Mouse (Mus musculus) hindbrain, embryonic 14.5 days (tissue): ENCODE measurements around the gene St8sia2. TPM values are rescaled to one million over a fixed set of nuclear protein-coding genes. Genes with fewer than 3 reads are reported as not detected.

Experiments used
- ATAC-seq: fragments of 200-750 bp; cut with Nextera tagmentation; 2 replicates; pipeline ENCODE4 v1.8.0; 2017; ENCODE audit warnings: moderate number of reproducible peaks, mild to moderate bottlenecking, moderate TSS enrichment, moderate library complexity; ENCODE audit not compliant: low FRiP score
- DNase-seq: peaks from one replicate; pipeline ENCODE4 v3.0.0-alpha.2; 2015; ENCODE audit warnings: low spot score
- H3K27ac ChIP-seq: fragments of 300-500 bp; sonication (generic); 2 replicates; pipeline ENCODE4 v1.5.1; 2014; ENCODE audit warnings: mild to moderate bottlenecking, moderate library complexity
- H3K27me3 ChIP-seq: fragments of 300-500 bp; sonication (generic); 2 replicates; pipeline ENCODE4 v1.6.1; 2014; ENCODE audit warnings: mild to moderate bottlenecking, low read length, mixed read lengths; ENCODE audit not compliant: control insufficient read depth, insufficient read depth
- H3K36me3 ChIP-seq: fragments of 300-500 bp; sonication (generic); replicated peaks from 2 replicates; pipeline ENCODE4 v1.6.1; 2014; ENCODE audit not compliant: control insufficient read depth, insufficient read depth
- H3K4me1 ChIP-seq: fragments of 300-500 bp; sonication (generic); replicated peaks from 2 replicates; pipeline ENCODE4 v1.6.1; 2014; ENCODE audit warnings: antibody characterized with exemption, low read length, mixed read lengths; ENCODE audit not compliant: control insufficient read depth, insufficient read depth
- H3K4me2 ChIP-seq: fragments of 300-500 bp; sonication (generic); replicated peaks from 2 replicates; pipeline ENCODE4 v1.6.1; 2014; ENCODE audit warnings: mild to moderate bottlenecking, moderate library complexity
- H3K4me3 ChIP-seq: fragments of 300-500 bp; sonication (generic); replicated peaks from 2 replicates; pipeline ENCODE4 v1.5.1; 2014; ENCODE audit warnings: mild to moderate bottlenecking, low read length
- H3K9ac ChIP-seq: fragments of 300-500 bp; sonication (generic); 2 replicates; pipeline ENCODE4 v1.6.1; 2014
- H3K9me3 ChIP-seq: fragments of 300-500 bp; sonication (generic); 2 replicates; pipeline ENCODE4 v1.6.1; 2016; ENCODE audit warnings: low read length; ENCODE audit not compliant: control insufficient read depth
- WGBS: fragments of 180-500 bp; shearing (Covaris S2); extraction: QIAGEN DNeasy Blood & Tissue Kit; methylation state at CpG from one replicate; pipeline ENCODE4 v1.1.7; 2014; 5-methylcytosine and 5-hydroxymethylcytosine counted together
- polyA plus RNA-seq: library from polyadenylated mRNA; unstranded; fragments of >200 nt; fragmentation: Nextera tagmentation; extraction: Ambion mirVana; gene quantifications from 2 replicates; pipeline ENCODE4 v1.2.1, GENCODE M21; 2014

The St8sia2 gene
- polyA plus RNA-seq, 1 experiment from 2014 or later = 104 TPM

DNA sequence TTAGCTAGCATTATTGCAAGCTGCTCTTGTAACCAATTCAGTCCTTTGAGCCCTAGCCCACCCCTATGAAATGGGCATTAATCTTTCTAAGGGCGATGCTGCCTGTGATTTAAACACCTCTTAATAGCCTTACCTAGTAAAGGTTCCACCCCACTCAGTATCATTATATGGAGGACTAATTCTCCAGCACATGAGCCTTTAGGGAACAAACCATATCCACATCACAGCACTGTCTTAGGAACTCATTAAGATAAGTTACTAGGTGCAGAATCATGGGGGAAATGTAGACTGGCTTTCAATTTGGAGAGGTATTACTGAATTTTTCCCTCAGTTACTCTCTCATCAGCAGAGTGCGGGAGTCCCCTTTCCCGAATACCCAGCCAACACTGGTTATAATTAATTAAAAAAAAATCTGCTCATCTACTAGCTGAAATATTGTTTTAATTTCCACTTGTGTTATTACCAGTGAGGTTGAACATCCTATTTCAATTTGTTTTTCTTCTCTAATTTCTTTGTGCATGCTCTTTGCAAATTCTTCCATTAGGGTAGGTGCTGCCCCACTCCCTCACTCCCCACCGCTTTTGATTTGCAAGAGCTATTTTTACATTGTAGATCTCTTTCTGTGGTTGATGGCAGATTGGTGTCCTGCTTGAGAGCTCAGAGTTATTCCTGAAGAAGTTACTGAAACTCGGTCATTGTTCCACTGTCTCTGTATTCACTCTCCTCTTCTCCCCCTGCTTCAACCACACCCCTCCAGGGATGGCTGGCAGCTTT is 103.9 kb downstream of the St8sia2 start:
- 73% methylated on average over 5 of the region's 5 CpGs for WGBS

DNA sequence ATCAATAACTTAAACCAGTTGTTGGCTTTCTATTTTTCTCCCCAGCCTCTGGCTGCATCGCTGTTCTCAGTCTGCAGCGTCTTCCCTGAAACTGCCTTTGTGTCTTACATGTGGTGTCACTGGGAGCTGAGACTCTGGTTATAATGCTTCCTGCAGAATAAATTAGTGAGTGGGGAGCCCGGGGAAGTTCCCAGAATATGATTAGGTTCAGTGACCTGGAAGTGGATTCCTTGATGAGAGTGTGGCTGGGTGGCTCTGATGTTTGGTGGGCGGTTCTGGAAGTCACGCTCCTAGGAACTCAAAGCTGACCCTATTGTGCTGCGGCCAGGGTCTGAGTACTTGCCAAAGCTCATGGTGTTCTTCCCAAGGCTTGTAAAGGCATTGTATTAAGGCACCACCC is 119.0 kb downstream of the St8sia2 start:
- H3K9ac ChIP-seq = 0 out of 2 replicates have a peak overlapping the region, but pooled peaks have one; percentile 8
- no peak overlapping the region for H3K27ac ChIP-seq
- H3K4me1 ChIP-seq = peaks cover 13% of the 10 kb centered on the region; the same call in 1 of the 2 replicates
- DNase-seq = no peak
- H3K27me3 ChIP-seq = no peaks in the 10 kb centered on the region
- peak; percentile 27; the same call in 1 of the 2 replicates for ATAC-seq
- no peak overlapping the region for H3K4me2 ChIP-seq
- no peaks in the 10 kb centered on the region for H3K36me3 ChIP-seq
- 17% methylated on average over 6 of the region's 6 CpGs for WGBS
- H3K9me3 ChIP-seq = no peaks in the 10 kb centered on the region
- no peak overlapping the region for H3K4me3 ChIP-seq

More for the DNA sequence above, 103.9 kb downstream of the St8sia2 start:
- Histone ChIP-seq H3K36me3 (no peaks in the 10 kb centered on the region), H3K9ac (no peak overlapping the region), H3K4me2 (no peak overlapping the region), H3K4me3 (no peak overlapping the region), H3K9me3 (no peaks in the 10 kb centered on the region), H3K4me1 (no peaks in the 10 kb centered on the region; the same call in 1 of the 2 replicates), H3K27ac (no peak overlapping the region), H3K27me3 (no peaks in the 10 kb centered on the region)
- ATAC-seq (peak; percentile 40; the same call in 1 of the 2 replicates), DNase-seq (no peak)

DNA sequence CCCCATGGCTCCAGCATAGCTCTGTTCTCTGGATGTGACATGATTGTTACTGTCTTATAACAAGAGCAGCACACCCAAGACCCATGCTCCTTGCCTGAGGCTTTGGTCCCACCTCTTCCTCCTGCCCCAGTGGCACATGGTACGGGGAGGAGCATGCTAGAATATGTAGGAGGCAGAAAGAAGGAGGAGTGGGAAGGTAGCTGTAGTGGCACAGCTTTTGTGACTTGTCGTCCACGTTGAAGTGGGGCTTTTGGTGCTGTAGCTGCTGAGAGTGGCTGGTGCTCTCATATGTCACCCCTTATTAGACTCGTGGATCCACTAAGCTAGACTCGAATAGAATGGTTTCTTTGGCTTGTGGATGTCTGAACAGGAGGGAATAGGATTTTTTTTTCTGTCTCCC is 121.7 kb downstream of the St8sia2 start:
- H3K27ac ChIP-seq = no peak overlapping the region
- no peak overlapping the region for H3K4me2 ChIP-seq
- 91% methylated on average over 5 of the region's 5 CpGs for WGBS
- no peak overlapping the region for H3K9ac ChIP-seq
- ATAC-seq (no peak), DNase-seq (no peak)
- H3K4me1 ChIP-seq = peaks cover 13% of the 10 kb centered on the region; the same call in 1 of the 2 replicates
- H3K36me3 ChIP-seq = no peaks in the 10 kb centered on the region
- H3K9me3 ChIP-seq = no peaks in the 10 kb centered on the region
- H3K4me3 ChIP-seq = no peak overlapping the region
- H3K27me3 ChIP-seq = no peaks in the 10 kb centered on the region

GRCm38 (mm10) chr7:73890891-73891610 is 122.4 kb downstream of the St8sia2 start:
- Histone ChIP-seq H3K27me3 (no peaks in the 10 kb centered on the region), H3K4me1 (peaks cover 13% of the 10 kb centered on the region; the same call in 1 of the 2 replicates), H3K27ac (no peak overlapping the region), H3K4me3 (no peak overlapping the region), H3K4me2 (no peak overlapping the region), H3K9me3 (no peaks in the 10 kb centered on the region), H3K36me3 (no peaks in the 10 kb centered on the region), H3K9ac (no peak overlapping the region)
- no peak for DNase-seq
- 63% methylated on average over 9 of the region's 9 CpGs for WGBS
- ATAC-seq = no peak

DNA sequence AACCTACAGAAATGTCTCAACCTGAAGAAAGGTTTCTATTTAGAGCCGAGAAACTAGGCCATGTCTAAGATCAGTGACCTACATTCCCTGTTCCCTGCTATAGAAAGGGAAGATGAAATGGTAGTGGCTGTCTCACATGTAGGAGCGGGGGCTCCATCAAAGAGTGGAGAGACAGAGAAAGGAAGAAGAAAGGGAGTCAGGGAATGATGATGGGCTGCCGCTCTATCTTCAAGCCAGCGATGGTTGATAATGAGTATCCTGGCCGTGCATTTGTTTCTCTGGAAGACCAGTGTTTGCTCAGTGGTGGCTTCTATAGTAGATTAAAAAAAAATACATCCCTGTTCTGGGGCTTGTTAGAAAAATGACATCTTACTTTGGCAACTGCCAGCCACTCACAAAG is 123.0 kb downstream of the St8sia2 start:
- Histone ChIP-seq H3K9me3 (no peaks in the 10 kb centered on the region), H3K36me3 (no peaks in the 10 kb centered on the region), H3K9ac (no peak overlapping the region), H3K4me3 (no peak overlapping the region), H3K27me3 (no peaks in the 10 kb centered on the region), H3K4me2 (no peak overlapping the region), H3K4me1 (peaks cover 13% of the 10 kb centered on the region; the same call in 1 of the 2 replicates), H3K27ac (no peak overlapping the region)
- 84% methylated on average over 5 of the region's 5 CpGs for WGBS
- DNase-seq (no peak), ATAC-seq (no peak)
